Comparison of ENCODE assay signal across 11 mouse cellular contexts in genomic region chrX:71053246-71053645, GRCm38 (mm10). TPM values are rescaled to one million over a fixed set of nuclear protein-coding genes. Genes with fewer than 3 reads are reported as not detected.
DNase-seq lines count a peak whose midpoint lies in the region; ATAC-seq lines count a peak whose summit lies in the region.
"Had no signal": no experiment of that assay in that cellular context is flagged by ENCODE, and none has a peak within 500 bp of the region (broad histone marks: within the 10 kb centered on the region; RNA-seq: fewer than 3 reads in every experiment).

No protein-coding gene starts in this region.

- no peaks in the 10 kb centered on the region for H3K9me3 ChIP-seq in heart, embryonic 15.5 days (replicated peaks)
- H3K9me3 ChIP-seq in forebrain, embryonic 12.5 days: no peaks in the 10 kb centered on the region
- no peaks in the 10 kb centered on the region for H3K9me3 ChIP-seq in hindbrain, embryonic 13.5 days
- no peaks in the 10 kb centered on the region for H3K9me3 ChIP-seq in neural tube, embryonic 13.5 days

- 55% methylated on average over 5 of the region's 5 CpGs for WGBS in heart, embryonic 15.5 days
- WGBS in forebrain, embryonic 12.5 days: 19% methylated on average over 5 of the region's 5 CpGs
- WGBS in hindbrain, embryonic 13.5 days: 33% methylated on average over 5 of the region's 5 CpGs
- 44% methylated on average over 5 of the region's 5 CpGs for whole genome bisulfite sequencing in neural tube, embryonic 13.5 days

- ATAC-seq in heart, embryonic 15.5 days (replicated peaks; ENCODE audit: insufficient number of reproducible peaks, insufficient read depth, low FRiP score, low read depth): no peak
- ATAC-seq in forebrain, embryonic 12.5 days (ENCODE audit: low FRiP score): no peak
- no peak for ATAC-seq in hindbrain, embryonic 13.5 days (ENCODE audit: low FRiP score)
- ATAC-seq in neural tube, embryonic 13.5 days (ENCODE audit: low read depth): no peak
- ATAC-seq in inflammation-experienced regulatory T-cells, adult 6 months: no peak

- DNase-seq in heart, postnatal 25 days (ENCODE audit: low spot score): no peak
- no peak for DNase-seq in left cerebral cortex, adult 11 months (ENCODE audit: low spot score)
- no peak for DNase-seq in right cerebral cortex, adult 18-20 months
- DNase-seq: gastrocnemius, postnatal 10 days had no signal

- no peaks in the 10 kb centered on the region; the same call in 1 of the 2 replicates for H3K27me3 ChIP-seq in heart, embryonic 15.5 days
- peaks cover under 1% of the 10 kb centered on the region; the same call in 1 of the 2 replicates for H3K27me3 ChIP-seq in forebrain, embryonic 12.5 days
- H3K27me3 ChIP-seq in hindbrain, embryonic 13.5 days: 0 out of 2 replicates have a peak, but pooled peaks cover 3% of the 10 kb centered on the region
- no peaks in the 10 kb centered on the region for H3K27me3 ChIP-seq in neural tube, embryonic 13.5 days
- H3K27me3 ChIP-seq: CH12.LX had no signal

- H3K4me3 ChIP-seq in heart, embryonic 15.5 days: no peak overlapping the region
- peak overlapping the region; percentile 16 for H3K4me3 ChIP-seq in forebrain, embryonic 12.5 days (replicated peaks)
- no peak overlapping the region for H3K4me3 ChIP-seq in hindbrain, embryonic 13.5 days
- no peak overlapping the region for H3K4me3 ChIP-seq in neural tube, embryonic 13.5 days

- H3K4me1 ChIP-seq in heart, embryonic 15.5 days (replicated peaks): peaks cover 11% of the 10 kb centered on the region; the same call in 1 of the 2 replicates
- H3K4me1 ChIP-seq in forebrain, embryonic 12.5 days: peaks cover 13% of the 10 kb centered on the region
- H3K4me1 ChIP-seq in hindbrain, embryonic 13.5 days (replicated peaks): no peaks in the 10 kb centered on the region
- H3K4me1 ChIP-seq in neural tube, embryonic 13.5 days (replicated peaks): peaks cover 20% of the 10 kb centered on the region

- H3K27ac ChIP-seq in heart, embryonic 15.5 days: no peak overlapping the region
- peak overlapping the region; percentile 90 for H3K27ac ChIP-seq in forebrain, embryonic 12.5 days
- H3K27ac ChIP-seq in hindbrain, embryonic 13.5 days: no peak overlapping the region
- 0 out of 2 replicates have a peak overlapping the region, but pooled peaks have one; percentile 85 for H3K27ac ChIP-seq in neural tube, embryonic 13.5 days (replicated peaks)

- H3K4me2 ChIP-seq in heart, embryonic 15.5 days: peak overlapping the region; percentile 80; the same call in 1 of the 2 replicates
- peak overlapping the region; percentile 67 for H3K4me2 ChIP-seq in forebrain, embryonic 12.5 days
- peak overlapping the region; percentile 71 for H3K4me2 ChIP-seq in hindbrain, embryonic 13.5 days
- peak overlapping the region; percentile 69 for H3K4me2 ChIP-seq in neural tube, embryonic 13.5 days

- intact Hi-C loops in heart, postnatal 25 days (cut with DNase I): loop anchor here (5.0 kb wide), 6 partner anchors 54 to 471 kb away; no protein-coding TSS in a partner anchor

- H3K36me3 ChIP-seq in heart, embryonic 15.5 days: no peaks in the 10 kb centered on the region
- no peaks in the 10 kb centered on the region for H3K36me3 ChIP-seq in forebrain, embryonic 12.5 days (replicated peaks)
- no peaks in the 10 kb centered on the region for H3K36me3 ChIP-seq in hindbrain, embryonic 13.5 days
- H3K36me3 ChIP-seq in neural tube, embryonic 13.5 days: no peaks in the 10 kb centered on the region

- no peak overlapping the region for H3K9ac ChIP-seq in heart, embryonic 15.5 days
- H3K9ac ChIP-seq in forebrain, embryonic 12.5 days: no peak overlapping the region
- no peak overlapping the region for H3K9ac ChIP-seq in hindbrain, embryonic 13.5 days
- peak overlapping the region; percentile 26; the same call in 1 of the 2 replicates for H3K9ac ChIP-seq in neural tube, embryonic 13.5 days

RNA-seq across cellular contexts. Expression of gene Mamld1, which starts 3.2 kb away (rescaled TPM):
- polyA plus RNA-seq in heart, embryonic 15.5 days (2015; fragmentation: Nextera tagmentation; extraction: Ambion mirVana): 3.7 and 4.5 TPM in 2 replicates
- 1 to 10 TPM; 7.6 to 8.4 TPM for total RNA-seq in heart, postnatal 25 days (2021)
- polyA plus RNA-seq in forebrain, embryonic 12.5 days (2016; fragmentation: Nextera tagmentation; extraction: Ambion mirVana): 8.2 and 9.7 TPM in 2 replicates
- polyA plus RNA-seq in hindbrain, embryonic 13.5 days (2015; fragmentation: Nextera tagmentation; extraction: Ambion mirVana): 4.7 and 4.9 TPM in 2 replicates
- polyA plus RNA-seq in neural tube, embryonic 13.5 days (2015; fragmentation: Nextera tagmentation; extraction: Ambion mirVana): 6.7 and 6.9 TPM in 2 replicates
- polyA plus RNA-seq in inflammation-experienced regulatory T-cells, adult 6 months (2017; shearing (Covaris generic)): not detected
- total RNA-seq: CH12.LX; monocyte, adult 5-6 weeks had no signal

Comparison
In these comparisons a context has a peak if more than half of its experiments do, and no peak if none do; other contexts are left out.
1. H3K27ac ChIP-seq: peak in forebrain, embryonic 12.5 days (single experiment) and neural tube, embryonic 13.5 days (single experiment); none in heart, embryonic 15.5 days (single experiment) and hindbrain, embryonic 13.5 days (single experiment).
2. Peak in every context shown above with its lines, with median percentiles within 50 percentile points of each other: H3K4me2 ChIP-seq.